Mouse (Mus musculus) liver, adult 2 months (tissue): ENCODE data around the gene Slc3a2. TPM values are rescaled to one million over a fixed set of nuclear protein-coding genes. Genes with fewer than 3 reads are reported as not detected.

Experiments used
- DNase-seq: peaks from one replicate; pipeline ENCODE4 v3.0.0-alpha.2; 2011; ENCODE audit warnings: low read depth, low spot score; ENCODE audit errors: extremely low read depth
- H3K27ac ChIP-seq: fragments of 200-500 bp; replicated peaks from 2 replicates; pipeline ENCODE4 v1.5.1; 2012; ENCODE audit warnings: low read depth, mild to moderate bottlenecking, control low read depth, inconsistent platforms, low read length; ENCODE audit not compliant: insufficient read depth
- H3K27me3 ChIP-seq: fragments of 200-500 bp; 2 replicates; pipeline ENCODE4 v1.6.1; 2012; ENCODE audit warnings: mild to moderate bottlenecking, moderate library complexity, low read length, inconsistent platforms; ENCODE audit not compliant: control insufficient read depth, insufficient read depth
- H3K36me3 ChIP-seq: fragments of 200-500 bp; 2 replicates; pipeline ENCODE4 v1.6.1; 2012; ENCODE audit warnings: low read length, inconsistent platforms; ENCODE audit not compliant: control insufficient read depth, insufficient read depth
- H3K4me1 ChIP-seq: fragments of 200-500 bp; 2 replicates; pipeline ENCODE4 v1.6.1; 2011; ENCODE audit warnings: low read length; ENCODE audit not compliant: control insufficient read depth, insufficient read depth
- H3K4me3 ChIP-seq: fragments of 200-500 bp; 2 replicates; pipeline ENCODE4 v1.5.1; 2011; ENCODE audit warnings: low read depth, mild to moderate bottlenecking, control low read depth, low read length, moderate library complexity; ENCODE audit not compliant: insufficient read depth
- H3K79me2 ChIP-seq: fragments of 200-500 bp; 2 replicates; pipeline ENCODE4 v1.6.1; 2012; ENCODE audit warnings: inconsistent platforms, mild to moderate bottlenecking, low read length, moderate library complexity; ENCODE audit not compliant: control insufficient read depth, insufficient read depth
- H3K9ac ChIP-seq: fragments of 200-500 bp; 2 replicates; pipeline ENCODE4 v1.6.1; 2012; ENCODE audit warnings: low read depth, mild to moderate bottlenecking, control low read depth, inconsistent platforms, low read length
- CTCF ChIP-seq: fragments of 200-500 bp; IDR thresholded peaks from 2 replicates; pipeline ENCODE4 v1.5.1; 2011; ENCODE audit warnings: low read depth, low read length, control low read depth
- POLR2A ChIP-seq: fragments of 200-500 bp; IDR thresholded peaks from 2 replicates; pipeline ENCODE4 v1.6.1; 2011; ENCODE audit warnings: low read length, control low read depth; ENCODE audit not compliant: insufficient read depth; ENCODE audit errors: extremely low read depth
- WGBS: fragments of 180-500 bp; shearing (Covaris S2); methylation state at CpG from one replicate; pipeline ENCODE4 v1.1.7; 2018; 5-methylcytosine and 5-hydroxymethylcytosine counted together
- polyA plus RNA-seq: library from polyadenylated mRNA; depleted of rRNA; stranded (reverse); fragments of >200 nt; gene quantifications from 2 replicates; pipeline ENCODE4 v1.2.3, GENCODE M21; 2012
- total RNA-seq: library from RNA; depleted of rRNA; stranded (reverse); fragments of >200 nt; gene quantifications from 2 replicates; pipeline ENCODE4 v1.2.3, GENCODE M21; 2014

Gene Slc3a2
- total and polyA plus RNA-seq, 2 experiments: 30.2 to 71.6 TPM

DNA sequence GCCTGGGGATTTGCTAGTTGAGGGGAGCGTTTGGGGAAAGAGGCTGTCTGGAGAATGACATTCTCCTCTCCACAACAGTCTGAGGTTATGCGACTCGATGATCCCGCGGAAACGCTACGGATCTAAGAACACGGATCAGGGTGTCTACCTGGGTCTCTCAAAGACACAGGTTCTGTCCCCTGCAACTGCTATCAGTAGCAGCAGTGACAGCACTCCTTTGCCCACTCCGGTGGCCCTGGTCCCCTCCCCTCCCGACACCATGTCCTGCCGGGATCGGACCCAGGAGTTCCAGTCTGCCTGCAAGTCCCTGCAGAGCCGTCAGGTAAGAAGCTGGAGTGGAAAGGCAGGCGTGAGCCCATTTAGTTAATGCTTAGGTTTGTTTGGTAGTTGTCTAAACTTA lies 19.0 kb upstream of the Slc3a2 start:
- no peak for DNase-seq
- peaks cover 14% of the 10 kb centered on the region; the same call in 1 of the 2 replicates for H3K79me2 ChIP-seq
- peak overlapping the region; percentile 88 for H3K9ac ChIP-seq
- TF ChIP-seq POLR2A (no peak), CTCF (no peak)
- H3K27me3 ChIP-seq: no peaks in the 10 kb centered on the region
- peaks cover 11% of the 10 kb centered on the region for H3K4me1 ChIP-seq
- WGBS: 1% methylated on average over 14 of the region's 14 CpGs
- peaks cover 54% of the 10 kb centered on the region for H3K36me3 ChIP-seq
- H3K27ac ChIP-seq: peak overlapping the region; percentile 78
- H3K4me3 ChIP-seq: peak overlapping the region; percentile 84

DNA sequence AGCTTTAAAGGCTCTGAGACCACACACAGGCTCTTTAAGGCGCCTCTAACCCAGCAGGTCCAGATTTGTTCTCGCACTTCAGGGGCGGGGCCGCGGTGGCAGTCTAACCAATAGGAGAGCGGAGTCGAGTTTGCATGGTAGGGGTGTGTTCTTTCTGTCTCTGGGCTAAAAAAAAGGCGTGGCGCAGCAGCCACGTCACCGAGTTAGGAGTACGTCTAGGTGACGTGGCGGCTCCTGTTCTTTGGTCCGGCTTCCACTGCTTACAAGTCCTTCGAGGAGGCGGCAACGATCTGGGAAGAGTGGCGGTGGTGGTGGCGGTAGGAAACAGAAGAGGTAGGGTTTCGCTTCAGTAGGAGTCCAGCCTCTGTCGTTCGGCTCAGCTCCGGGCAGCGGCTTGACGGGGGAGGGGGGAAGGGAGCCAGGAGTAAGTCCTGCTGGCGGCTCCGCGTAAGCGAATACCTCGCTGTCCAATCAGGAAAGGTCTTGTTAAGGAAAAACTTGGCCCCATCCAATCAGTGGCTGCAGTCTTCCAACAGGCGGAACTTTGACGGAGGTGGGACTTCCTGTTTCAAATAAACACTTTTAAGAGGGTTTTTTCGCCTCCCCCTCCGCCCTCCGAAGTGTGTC lies 18.2 kb upstream of the Slc3a2 start, which contains the start of gene Stx5a:
Stx5a (plus strand) TSS at position 171 of the 627 bp plus-strand sequence.
- peak; percentile 98 for DNase-seq
- peak; percentile 44; the same call in 1 of the 2 replicates for TF ChIP-seq POLR2A
- no peak for TF ChIP-seq CTCF
- H3K79me2 ChIP-seq: peaks cover 14% of the 10 kb centered on the region; the same call in 1 of the 2 replicates
- H3K4me3 ChIP-seq: peak within 1 kb of the TSS; percentile 84
- peak within 1 kb of the TSS; percentile 96 for H3K9ac ChIP-seq
- peak within 1 kb of the TSS; percentile 95 for H3K27ac ChIP-seq
- peaks cover 45% of the 10 kb centered on the region for H3K36me3 ChIP-seq
- no peaks in the 10 kb centered on the region for H3K27me3 ChIP-seq
- H3K4me1 ChIP-seq: peaks cover 13% of the 10 kb centered on the region
- under 1% methylated on average over 36 of the region's 36 CpGs for WGBS

DNA sequence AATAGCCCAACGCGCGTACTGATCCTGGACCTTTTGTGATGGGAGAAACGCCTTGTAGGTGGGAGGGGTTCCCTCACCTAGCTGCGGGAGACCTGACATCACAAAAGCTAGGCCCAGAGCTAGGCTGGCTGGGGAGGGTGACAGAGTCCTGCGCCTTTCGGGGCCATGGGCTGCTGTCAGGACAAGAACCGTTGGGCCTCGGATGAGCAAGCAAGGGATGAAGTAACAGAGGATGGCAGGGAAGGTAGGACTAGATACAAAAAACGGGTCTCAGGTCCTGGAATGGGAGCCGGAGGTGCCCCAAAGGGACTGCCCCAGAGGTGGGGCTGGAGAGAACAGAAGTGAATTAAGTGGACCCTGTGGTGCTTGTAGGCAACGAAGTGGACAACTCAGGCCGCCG lies 17.4 kb upstream of the Slc3a2 start, which contains the start of gene 1700092M07Rik:
1700092M07Rik (plus strand) TSS at position 116 of the 400 bp plus-strand sequence.
- peak within 1 kb of the TSS; percentile 95 for H3K27ac ChIP-seq
- TF ChIP-seq POLR2A: no peak
- TF ChIP-seq CTCF: no peak
- peaks cover 14% of the 10 kb centered on the region; the same call in 1 of the 2 replicates for H3K79me2 ChIP-seq
- 64% methylated on average over 14 of the region's 14 CpGs for WGBS
- H3K4me3 ChIP-seq: peak within 1 kb of the TSS; percentile 73
- H3K9ac ChIP-seq: peak within 1 kb of the TSS; percentile 96
- no peaks in the 10 kb centered on the region for H3K27me3 ChIP-seq
- H3K36me3 ChIP-seq: peaks cover 38% of the 10 kb centered on the region
- H3K4me1 ChIP-seq: peaks cover 13% of the 10 kb centered on the region
- DNase-seq: no peak

DNA sequence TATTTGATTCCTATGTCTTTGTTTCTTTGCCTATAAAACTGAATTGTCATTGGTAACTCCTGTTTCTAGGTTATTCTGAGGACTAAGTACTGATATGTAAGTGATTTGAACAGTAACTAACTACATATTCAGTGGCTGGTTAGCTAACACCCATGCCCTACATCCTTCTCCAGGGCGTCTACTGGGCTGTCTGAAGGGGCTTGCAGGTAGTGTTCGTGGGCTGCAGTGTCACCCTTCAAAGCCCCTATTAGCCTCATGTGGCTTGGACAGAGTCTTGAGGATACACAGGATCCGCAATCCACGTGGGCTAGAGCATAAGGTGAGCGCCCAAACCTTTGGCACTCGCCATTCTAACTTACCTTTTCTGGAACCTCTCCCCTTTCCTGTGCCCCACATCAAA lies 16.5 kb upstream of the Slc3a2 start:
- Histone ChIP-seq H3K79me2 (peaks cover 14% of the 10 kb centered on the region; the same call in 1 of the 2 replicates), H3K4me3 (no peak overlapping the region), H3K9ac (no peak overlapping the region), H3K27me3 (no peaks in the 10 kb centered on the region), H3K36me3 (peaks cover 29% of the 10 kb centered on the region), H3K27ac (no peak overlapping the region), H3K4me1 (peaks cover 13% of the 10 kb centered on the region)
- TF ChIP-seq POLR2A (no peak), CTCF (no peak)
- WGBS: 98% methylated on average over 6 of the region's 6 CpGs
- DNase-seq: no peak

DNA sequence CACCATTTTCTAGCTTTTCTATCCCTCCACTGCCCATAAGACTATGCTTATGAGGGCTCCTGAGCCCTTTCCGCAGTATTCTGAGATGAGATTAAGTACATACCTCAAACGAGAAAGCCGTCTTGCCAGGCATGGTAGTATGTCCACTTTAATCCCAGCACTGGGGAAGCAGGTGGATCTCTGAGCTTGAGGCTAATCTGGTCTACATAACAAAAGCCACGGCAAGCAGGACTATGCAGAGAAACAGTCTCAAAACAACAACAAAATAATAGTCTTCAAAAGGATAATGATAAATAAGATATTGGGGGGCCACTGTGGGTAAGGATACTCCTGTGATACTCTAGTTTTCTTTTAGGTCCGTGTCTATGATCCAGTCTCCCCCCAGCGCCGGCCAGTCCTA lies 15.7 kb upstream of the Slc3a2 start:
- DNase-seq: no peak

DNA sequence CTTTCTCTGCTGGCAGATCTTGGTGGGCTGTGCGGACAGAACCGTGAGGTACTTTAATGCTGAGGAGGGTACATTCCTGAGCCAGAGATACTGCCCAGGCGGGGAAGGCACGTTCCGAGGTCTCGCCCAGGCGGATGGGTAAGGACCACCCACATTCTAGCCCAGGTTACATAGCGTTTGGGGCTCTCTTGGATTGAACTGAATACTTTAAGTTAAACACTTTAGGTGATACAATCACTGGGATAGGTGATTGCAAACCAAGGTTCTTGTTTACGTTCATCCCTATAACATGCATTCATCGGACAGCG lies 12.9 kb upstream of the Slc3a2 start:
- H3K79me2 ChIP-seq: no peaks in the 10 kb centered on the region; the same call in 1 of the 2 replicates
- 1% methylated on average over 11 of the region's 11 CpGs for WGBS
- peak overlapping the region; percentile 82 for H3K9ac ChIP-seq

More for the DNA sequence above, 15.7 kb upstream of the Slc3a2 start:
- H3K27me3 ChIP-seq: no peaks in the 10 kb centered on the region
- H3K79me2 ChIP-seq: peaks cover 14% of the 10 kb centered on the region; the same call in 1 of the 2 replicates
- peaks cover 23% of the 10 kb centered on the region for H3K36me3 ChIP-seq
- peaks cover 13% of the 10 kb centered on the region for H3K4me1 ChIP-seq
- H3K27ac ChIP-seq: no peak overlapping the region
- WGBS: 92% methylated on average over 7 of the region's 7 CpGs
- no peak overlapping the region for H3K9ac ChIP-seq
- TF ChIP-seq POLR2A: no peak
- TF ChIP-seq CTCF: no peak
- no peak overlapping the region for H3K4me3 ChIP-seq

More for the DNA sequence above, 12.9 kb upstream of the Slc3a2 start:
- TF ChIP-seq POLR2A: no peak
- TF ChIP-seq CTCF: no peak
- peaks cover 7% of the 10 kb centered on the region; the same call in 1 of the 2 replicates for H3K4me1 ChIP-seq
- H3K4me3 ChIP-seq: peak overlapping the region; percentile 85
- DNase-seq: no peak
- peaks cover 12% of the 10 kb centered on the region for H3K36me3 ChIP-seq
- no peak overlapping the region for H3K27ac ChIP-seq
- H3K27me3 ChIP-seq: no peaks in the 10 kb centered on the region
